Mouse (Mus musculus): ENCODE results near the gene Nmnat1. TPM values are rescaled to one million over a fixed set of nuclear protein-coding genes. Genes with fewer than 3 reads are reported as not detected.

Gene Nmnat1
- 10.6 TPM for polyA plus RNA-seq (2017; shearing (Covaris generic))

DNA sequence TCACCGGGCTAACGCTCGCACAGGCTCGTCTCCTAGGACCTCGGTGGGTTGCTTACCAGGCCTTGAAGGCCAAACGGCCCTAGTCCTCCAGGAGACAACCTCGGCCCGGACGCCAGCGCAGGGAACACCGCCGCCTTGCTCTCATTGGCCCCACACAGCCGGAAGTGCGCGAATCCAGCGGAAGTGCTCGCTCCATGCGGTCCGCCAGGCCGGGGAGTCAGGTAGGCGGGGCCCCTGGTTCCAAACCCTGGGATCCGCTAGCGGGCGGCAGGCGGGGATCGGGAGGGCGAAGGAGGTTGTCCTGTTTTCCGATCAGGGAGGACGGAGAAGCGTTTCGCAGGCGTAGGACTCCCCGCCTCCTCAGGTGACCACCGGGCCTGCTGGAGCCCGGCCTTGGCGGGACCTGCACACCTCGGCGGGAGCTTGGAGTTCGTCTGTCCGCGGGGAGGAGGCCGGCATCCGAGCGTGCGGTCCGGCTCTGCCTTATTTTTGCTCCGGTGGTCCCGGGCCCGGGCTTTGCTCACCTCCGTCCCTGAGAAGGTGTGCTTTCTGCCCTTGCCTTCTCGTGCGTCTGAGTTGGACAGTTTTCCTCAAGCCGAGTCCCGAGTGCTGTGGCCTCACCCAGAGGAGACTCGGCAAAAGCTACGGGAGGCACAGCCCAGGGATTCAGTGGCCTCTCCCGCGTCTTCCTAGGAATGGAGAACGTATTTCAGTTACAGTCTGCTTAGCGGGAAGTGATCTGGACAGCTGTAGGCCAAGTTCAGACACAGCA is at the start of gene Nmnat1, which contains the start of gene Lzic:
TSS of gene Nmnat1 (minus strand) at position 150 of the 772 bp plus-strand sequence.
TSS of gene Lzic (plus strand) at position 177 of the 772 bp plus-strand sequence.

DNA sequence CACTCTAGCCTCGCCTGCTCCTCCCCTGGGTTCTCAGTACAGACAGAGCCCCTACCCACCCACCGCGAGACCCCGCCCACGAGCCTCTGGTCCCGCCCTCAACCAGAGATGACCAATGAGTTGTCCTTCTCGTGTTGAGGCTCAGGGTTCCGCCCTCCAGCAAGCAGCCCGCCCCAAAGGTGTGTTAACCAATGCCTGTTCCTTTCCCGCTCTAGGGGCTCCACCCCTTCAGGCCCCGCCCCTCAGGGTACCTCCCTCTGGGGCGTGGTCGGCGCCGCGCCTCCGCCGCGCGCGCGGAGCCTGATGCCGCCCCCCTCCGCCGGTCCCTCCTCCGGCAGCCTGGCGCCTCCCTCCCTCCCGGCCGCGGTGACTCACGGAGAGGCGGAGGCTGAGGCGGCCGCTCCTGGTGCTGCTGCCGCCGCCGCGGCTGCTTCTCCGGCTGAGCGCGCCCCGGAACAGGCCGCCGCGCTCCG is 32.9 kb upstream of the Nmnat1 start, which contains the start of gene Ctnnbip1:
TSS of gene Ctnnbip1 (plus strand) at position 369 of the 473 bp plus-strand sequence.

DNA sequence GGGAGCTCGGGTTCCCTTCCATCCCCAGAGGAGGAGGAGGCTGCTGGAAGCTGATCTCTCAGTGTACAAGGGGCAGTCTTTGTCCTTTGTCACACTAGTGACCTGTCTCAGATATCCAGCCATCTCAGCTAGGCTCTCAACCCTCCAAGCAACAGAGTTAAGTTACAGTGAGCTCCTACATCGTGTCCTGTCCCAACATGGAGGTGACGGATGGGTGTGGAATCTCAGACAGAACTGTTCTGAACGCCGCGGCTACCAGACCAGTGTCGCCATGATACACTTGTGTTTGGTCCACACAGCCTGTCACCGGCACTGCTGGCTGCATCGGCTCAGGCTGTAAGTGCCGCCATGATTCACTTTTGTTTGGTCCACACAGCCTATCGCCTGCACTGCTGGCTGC is 7.9 kb downstream of the Nmnat1 start, which contains the start of gene Tmem274:
TSS of gene Tmem274 (plus strand) at position 301 of the 400 bp plus-strand sequence.

DNA sequence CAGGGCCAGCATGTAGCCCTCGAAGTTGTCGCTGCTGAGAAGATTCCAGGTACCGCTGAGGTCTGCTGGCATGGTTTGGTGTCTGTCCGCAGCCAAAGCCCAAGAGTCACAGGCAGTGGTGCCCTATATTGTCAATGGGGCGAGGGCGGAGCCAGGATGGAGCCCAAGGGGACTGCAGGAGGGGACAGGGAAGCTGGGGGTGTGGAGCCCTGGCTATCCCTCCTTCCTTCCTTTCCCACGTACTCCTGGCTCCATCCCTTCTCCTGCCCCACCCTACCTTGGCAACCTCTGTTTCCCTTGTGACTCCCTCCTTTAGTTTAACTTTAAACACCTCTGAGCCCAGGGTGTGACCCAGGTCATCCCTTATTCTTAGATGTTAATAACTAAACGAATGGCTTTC is 30.1 kb downstream of the Nmnat1 start, which contains the start of gene Rbp7:
TSS of gene Rbp7 (minus strand) at position 100 of the 400 bp plus-strand sequence.

DNA sequence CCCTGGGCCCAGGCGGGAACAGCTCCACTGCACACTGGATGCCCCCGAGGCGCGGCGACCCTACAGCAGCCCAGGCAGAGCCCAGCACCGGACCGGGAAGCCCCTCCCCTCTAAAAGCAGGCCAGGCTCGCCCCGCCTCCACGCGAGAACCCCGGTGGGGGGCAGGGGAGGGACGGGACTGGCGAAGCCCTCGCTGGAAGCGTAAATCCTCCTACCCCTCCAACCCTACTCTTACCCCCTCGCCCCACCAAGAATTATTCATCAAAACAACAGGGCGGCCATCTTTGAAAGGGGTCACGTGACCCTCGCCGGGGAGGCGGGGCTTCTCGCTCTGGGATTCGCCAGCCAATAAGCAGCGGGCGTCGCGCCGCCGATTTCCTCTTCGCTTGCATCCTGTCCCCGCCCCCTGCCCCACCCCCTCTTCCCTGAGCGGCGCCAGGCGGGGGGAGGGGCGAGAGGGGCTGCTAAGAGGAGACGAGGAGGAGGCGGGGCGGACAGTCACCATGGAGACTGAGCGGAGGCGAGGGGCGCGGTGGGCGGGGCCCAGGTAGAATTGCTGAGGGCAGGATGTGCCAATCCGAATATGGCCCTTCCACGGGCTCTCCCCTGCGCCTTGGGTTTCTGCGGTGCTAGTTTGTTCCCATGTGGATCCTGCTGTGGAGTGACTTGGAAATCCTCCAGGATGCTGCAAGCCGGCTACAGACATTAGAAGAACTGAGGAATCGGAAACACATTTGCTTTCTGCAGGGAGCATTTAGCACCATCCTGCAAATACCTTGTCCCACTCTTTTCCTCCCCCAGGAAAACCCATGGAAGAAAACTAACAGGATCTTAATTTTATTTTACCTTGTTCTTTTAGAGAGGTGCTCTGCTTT is 58.4 kb downstream of the Nmnat1 start, which contains the start of gene Ube4b:
TSS of gene Ube4b (minus strand) at position 425 of the 875 bp plus-strand sequence.

Other genes with a start within 250 kb of the Nmnat1 start
- gene Kif1b, start 177.5 kb downstream of the Nmnat1 start, polyA plus RNA-seq (2017; shearing (Covaris generic)), result 10.1 TPM
- gene Ube4b, start 58.5 kb downstream of the Nmnat1 start, polyA plus RNA-seq (2017; shearing (Covaris generic)), result 41.7 TPM
- gene Rbp7, start 30.2 kb downstream of the Nmnat1 start, polyA plus RNA-seq (2017; shearing (Covaris generic)), result not detected
- 1.1 TPM for gene Tmem274, start 7.8 kb downstream of the Nmnat1 start, polyA plus RNA-seq (2017; shearing (Covaris generic))
- 39.5 TPM for gene Lzic, start within 50 bp of the Nmnat1 start, polyA plus RNA-seq (2017; shearing (Covaris generic))
- 0.95 TPM for gene Ctnnbip1, start 33.0 kb upstream of the Nmnat1 start, polyA plus RNA-seq (2017; shearing (Covaris generic))
- 3.7 TPM for gene Clstn1, start 101.3 kb upstream of the Nmnat1 start, polyA plus RNA-seq (2017; shearing (Covaris generic))
- gene Pik3cd, start 217.4 kb upstream of the Nmnat1 start, polyA plus RNA-seq (2017; shearing (Covaris generic)), result 347 TPM